Mouse (Mus musculus): Measurements from ENCODE around the gene Olfr808.

Gene Olfr808

DNA sequence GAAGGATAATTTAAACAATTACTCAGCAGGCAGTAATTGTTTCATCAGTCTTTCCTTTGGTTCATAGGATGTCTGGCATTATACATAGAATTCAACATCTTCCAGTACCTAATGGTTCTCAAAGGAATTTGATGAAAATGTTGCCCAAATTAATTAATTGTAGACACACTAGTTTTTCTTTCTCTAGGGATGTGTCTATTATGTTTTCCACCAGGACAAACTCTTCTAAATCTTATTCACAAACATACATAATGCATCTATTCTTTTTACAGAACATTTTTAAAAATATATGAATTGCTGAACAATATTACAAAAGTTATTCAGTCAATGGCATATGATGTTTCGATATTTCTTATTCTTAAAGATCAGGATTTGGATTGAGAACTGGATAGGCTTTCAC, at the start of gene Olfr808:
Gene Olfr808 (plus strand): TSS at position 301 of the 400 bp plus-strand sequence.
- no peak for DNase-seq

DNA sequence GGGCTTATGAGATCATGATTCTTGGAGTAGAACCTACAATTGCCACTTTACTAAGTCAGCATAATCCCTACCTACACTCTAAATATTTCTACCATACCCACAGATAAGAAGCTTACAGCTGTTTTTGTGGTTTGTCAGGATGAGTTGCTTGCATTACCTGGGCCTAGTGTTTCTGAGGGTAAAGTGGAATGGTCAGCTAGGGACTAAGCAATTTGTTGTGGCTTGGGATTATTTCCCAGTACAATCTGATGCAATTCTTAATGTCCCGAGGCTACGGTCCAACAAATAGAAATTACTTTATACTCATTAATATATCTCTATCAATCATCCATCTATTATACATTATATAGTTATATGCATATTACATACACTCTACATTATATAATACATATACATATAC, 36.0 kb upstream of the Olfr808 start, which contains the start of gene Olfr805:
Gene Olfr805 (minus strand): TSS at position 101 of the 400 bp plus-strand sequence.
- no peak for DNase-seq

- no peak for DNase-seq
Measured at GRCm38 (mm10) chr10:129741821-129742220, 23.5 kb upstream of the Olfr808 start, which contains the start of gene Olfr806. TSS of gene Olfr806 (minus strand) at chr10:129741921.

DNA sequence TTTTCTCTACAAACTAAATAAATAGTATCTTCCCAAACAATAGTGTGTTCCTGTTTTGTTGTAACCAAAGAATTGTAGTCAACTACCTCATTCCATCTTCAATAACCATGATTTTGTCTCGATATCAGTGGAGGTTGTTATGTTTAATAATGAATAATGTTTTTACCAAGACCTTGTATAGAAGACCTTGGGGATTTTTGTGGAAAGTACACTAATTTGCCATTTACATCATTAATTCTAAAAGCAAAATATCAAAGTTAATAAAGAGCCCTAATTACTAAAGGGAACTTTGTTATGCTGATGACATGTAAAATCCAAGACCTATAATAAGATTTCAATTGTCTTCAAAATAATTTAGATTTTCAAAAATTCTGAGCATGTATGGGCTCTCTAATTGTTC, 7.6 kb upstream of the Olfr808 start, which contains the start of gene Olfr807:
Gene Olfr807 (minus strand): TSS at position 101 of the 400 bp plus-strand sequence.
- no peak for DNase-seq

- no peak for DNase-seq
Measured at GRCm38 (mm10) chr10:129774338-129774737, 9.1 kb downstream of the Olfr808 start, which contains the start of gene Olfr809. TSS of gene Olfr809 (plus strand) at chr10:129774638.

GRCm38 (mm10) chr10:129778123-129778522, 12.8 kb downstream of the Olfr808 start:
- DNase-seq = no peak

- DNase-seq = no peak
Measured at GRCm38 (mm10) chr10:129794817-129795216, 29.5 kb downstream of the Olfr808 start, which contains the start of gene Olfr810. TSS of gene Olfr810 (minus strand) at chr10:129794917.

DNA sequence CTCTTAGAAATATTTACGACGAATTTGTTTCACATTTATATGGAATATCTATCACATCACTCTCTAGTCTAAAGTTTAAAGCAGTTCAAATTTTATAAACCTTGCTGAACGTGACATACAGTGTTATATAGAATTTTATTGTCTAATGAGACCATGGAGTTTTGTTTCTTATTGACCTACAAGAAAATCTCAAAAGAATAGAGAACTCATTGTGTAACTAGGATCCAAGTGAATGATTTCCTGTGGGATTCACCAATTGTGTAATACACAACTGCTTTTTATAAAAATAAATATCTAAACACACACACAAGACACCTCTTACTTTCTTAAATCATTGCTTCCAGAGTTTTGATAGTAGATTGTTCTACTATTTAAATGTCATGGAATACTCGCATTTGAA, 39.0 kb downstream of the Olfr808 start, which contains the start of gene Olfr811:
Gene Olfr811 (minus strand): TSS at position 101 of the 400 bp plus-strand sequence.
- DNase-seq = no peak
